Mouse (Mus musculus) bone marrow, adult 2 months (tissue): ENCODE data around the gene Habp2.

Experiments
- CTCF ChIP-seq: fragments of 200-500 bp; IDR thresholded peaks from 2 replicates; pipeline ENCODE4 v1.5.1; 2011; ENCODE audit warnings: low read length, control low read depth; ENCODE audit not compliant: control insufficient read depth, insufficient read depth
- POLR2A ChIP-seq: fragments of 200-500 bp; IDR thresholded peaks from 2 replicates; pipeline ENCODE4 v1.6.1; 2011; ENCODE audit warnings: low read depth, mild to moderate bottlenecking, control low read depth, low read length, borderline replicate concordance; ENCODE audit not compliant: control insufficient read depth

DNA sequence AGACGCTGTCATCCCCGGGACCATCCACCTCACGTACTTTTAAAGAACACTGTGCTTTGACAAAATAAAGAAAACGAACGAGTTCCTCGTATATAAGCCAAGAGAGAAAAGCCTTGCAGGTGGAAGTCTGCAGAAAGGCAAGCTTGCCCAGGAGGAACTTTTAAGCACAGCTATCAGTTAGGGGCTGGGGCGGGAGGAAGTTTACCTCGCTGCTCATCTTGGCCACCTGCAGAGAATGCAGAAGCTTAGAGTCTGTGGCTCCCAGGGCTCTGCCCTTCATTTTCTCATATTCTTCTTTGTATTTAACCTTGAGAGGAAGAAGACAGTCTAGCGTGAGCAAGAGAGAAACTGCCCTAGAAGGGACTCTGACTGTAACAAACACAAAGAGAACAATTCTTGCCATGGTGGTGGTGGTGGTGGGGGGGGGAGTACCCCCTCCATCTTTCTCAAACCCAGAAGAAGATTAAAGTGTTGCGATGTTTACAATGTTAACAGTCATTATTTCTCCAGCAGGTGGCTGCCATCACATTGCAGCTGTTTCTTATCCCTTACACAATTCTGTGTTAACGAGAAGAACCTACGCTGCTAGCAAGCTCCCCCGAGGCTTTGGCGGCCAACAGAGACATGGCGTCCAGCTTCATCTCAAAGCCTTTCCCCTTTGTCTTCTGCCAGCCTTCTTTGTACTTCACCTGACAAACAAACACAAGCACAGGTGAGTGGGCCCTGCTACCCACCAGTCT is 77.0 kb downstream of the Habp2 start:
- TF ChIP-seq CTCF = no peak
- TF ChIP-seq POLR2A = no peak
